Mouse (Mus musculus) liver, embryonic 12.5 days (tissue): Measurements from ENCODE around the gene Pcmt1. TPM values are rescaled to one million over a fixed set of nuclear protein-coding genes. Genes with fewer than 3 reads are reported as not detected.
"Not testable (repeated sequence)": the region's sequence is repeated elsewhere in the genome, so short reads cannot be mapped to it uniquely, and the experiment has no call there.

Experiments used
- ATAC-seq: fragments of 200-750 bp; cut with Nextera tagmentation; 2 replicates; pipeline ENCODE4 v1.8.0; 2017; ENCODE audit warnings: moderate number of reproducible peaks, mild to moderate bottlenecking, moderate library complexity
- H3K27ac ChIP-seq: fragments of 300-500 bp; sonication (generic); 2 replicates; pipeline ENCODE4 v1.5.1; 2016; ENCODE audit warnings: mild to moderate bottlenecking
- H3K27me3 ChIP-seq: fragments of 300-500 bp; sonication (generic); replicated peaks from 2 replicates; pipeline ENCODE4 v1.6.1; 2016; ENCODE audit warnings: mild to moderate bottlenecking, moderate library complexity
- H3K36me3 ChIP-seq: fragments of 300-500 bp; sonication (generic); 2 replicates; pipeline ENCODE4 v1.6.1; 2016; ENCODE audit warnings: mild to moderate bottlenecking, moderate library complexity
- H3K4me1 ChIP-seq: fragments of 300-500 bp; sonication (generic); 2 replicates; pipeline ENCODE4 v1.6.1; 2016
- H3K4me2 ChIP-seq: fragments of 300-500 bp; sonication (generic); 2 replicates; pipeline ENCODE4 v1.6.1; 2016; ENCODE audit warnings: mild to moderate bottlenecking, moderate library complexity
- H3K4me3 ChIP-seq: fragments of 300-500 bp; sonication (generic); 2 replicates; pipeline ENCODE4 v1.5.1; 2016; ENCODE audit warnings: mild to moderate bottlenecking, moderate library complexity
- H3K9ac ChIP-seq: fragments of 300-500 bp; sonication (generic); 2 replicates; pipeline ENCODE4 v1.6.1; 2016; ENCODE audit warnings: mild to moderate bottlenecking, moderate library complexity
- H3K9me3 ChIP-seq: fragments of 300-500 bp; sonication (generic); replicated peaks from 2 replicates; pipeline ENCODE4 v1.6.1; 2016; ENCODE audit warnings: mild to moderate bottlenecking, moderate library complexity
- WGBS: fragments of 180-500 bp; shearing (Covaris S2); methylation state at CpG from one replicate; pipeline ENCODE4 v1.1.7; 2016; ENCODE audit not compliant: insufficient replicate concordance; 5-methylcytosine and 5-hydroxymethylcytosine counted together
- polyA plus RNA-seq: library from polyadenylated mRNA; unstranded; fragments of >200 nt; fragmentation: Nextera tagmentation; extraction: Ambion mirVana; gene quantifications from 2 replicates; pipeline ENCODE4 v1.2.1, GENCODE M21; 2016

Pcmt1 gene
- polyA plus RNA-seq, 1 experiment from 2014 or later, result 121 TPM

DNA sequence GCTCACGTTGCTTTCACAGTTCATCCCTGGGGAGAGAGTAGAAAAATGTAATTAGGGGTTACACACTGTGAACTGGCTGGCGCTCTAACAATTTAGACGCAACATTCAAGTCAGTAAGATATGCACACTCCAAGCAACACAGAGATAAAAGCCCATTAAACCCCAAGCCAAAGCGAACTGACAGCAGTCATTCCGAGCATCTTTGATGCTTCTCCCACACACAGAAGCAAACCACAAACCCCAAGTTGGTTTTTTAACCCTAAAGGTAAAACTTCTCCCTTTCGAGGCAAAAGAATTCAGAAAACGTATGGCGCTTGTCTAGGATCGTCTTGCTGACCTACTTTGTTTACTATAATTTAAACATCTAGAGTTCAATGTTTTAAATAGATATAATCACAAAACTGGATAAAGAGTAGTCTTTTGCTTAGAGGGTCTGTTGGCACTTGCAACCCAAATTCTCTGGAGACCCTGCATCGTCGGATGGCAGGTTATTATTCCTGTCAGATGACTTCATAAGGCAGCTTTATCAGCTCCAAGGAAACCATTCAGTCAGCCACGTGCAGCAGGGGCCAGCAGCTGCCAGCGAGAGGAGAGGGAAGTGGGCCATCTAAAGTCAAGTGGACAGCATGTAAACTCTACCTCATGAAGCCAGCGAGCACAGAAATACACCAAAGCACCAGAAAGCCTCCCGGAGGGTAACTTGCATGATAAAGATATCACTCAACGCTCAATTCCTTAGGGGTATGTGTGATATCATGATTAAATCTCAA lies 49.8 kb downstream of the Pcmt1 start:
- H3K36me3 ChIP-seq, result peaks cover 54% of the 10 kb centered on the region
- no peak overlapping the region for H3K4me2 ChIP-seq
- H3K9ac ChIP-seq, result no peak overlapping the region
- no peaks in the 10 kb centered on the region for H3K4me1 ChIP-seq
- H3K27ac ChIP-seq, result no peak overlapping the region
- WGBS, result 75% methylated on average over 16 of the region's 16 CpGs
- no peak overlapping the region for H3K4me3 ChIP-seq
- H3K27me3 ChIP-seq, result no peaks in the 10 kb centered on the region
- no peaks in the 10 kb centered on the region for H3K9me3 ChIP-seq
- ATAC-seq, result no peak

DNA sequence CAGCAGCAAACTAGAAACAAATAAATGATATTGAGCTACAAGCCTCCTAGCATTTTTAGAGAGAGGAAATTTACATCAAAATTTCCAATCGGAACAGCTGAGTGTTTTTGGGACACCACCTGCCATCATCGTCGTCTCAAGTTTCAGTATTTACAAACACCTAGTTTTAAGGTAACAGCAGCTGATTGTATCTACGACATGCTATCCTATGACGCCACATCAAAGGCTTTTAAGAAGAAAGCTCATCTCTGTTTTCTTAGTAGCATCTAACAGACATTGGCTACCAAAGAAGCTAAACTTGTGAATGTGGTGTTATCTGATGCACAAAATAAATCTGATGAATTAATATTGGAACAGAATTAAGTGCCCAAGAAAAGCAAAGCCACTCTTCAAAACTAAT lies 50.6 kb downstream of the Pcmt1 start:
- no peak for ATAC-seq
- 88% methylated on average over 5 of the region's 5 CpGs for WGBS
- no peaks in the 10 kb centered on the region for H3K4me1 ChIP-seq
- peaks cover 54% of the 10 kb centered on the region for H3K36me3 ChIP-seq
- H3K27me3 ChIP-seq, result no peaks in the 10 kb centered on the region
- H3K4me3 ChIP-seq, result no peak overlapping the region
- H3K9ac ChIP-seq, result no peak overlapping the region
- no peak overlapping the region for H3K4me2 ChIP-seq
- H3K27ac ChIP-seq, result no peak overlapping the region
- no peaks in the 10 kb centered on the region for H3K9me3 ChIP-seq

- Histone ChIP-seq H3K36me3 (peaks cover 54% of the 10 kb centered on the region), H3K4me1 (no peaks in the 10 kb centered on the region; the same call in 1 of the 2 replicates), H3K9ac (no peak overlapping the region), H3K4me2 (no peak overlapping the region), H3K27me3 (no peaks in the 10 kb centered on the region), H3K4me3 (no peak overlapping the region), H3K27ac (no peak overlapping the region), H3K9me3 (no peaks in the 10 kb centered on the region)
- no peak for ATAC-seq
- WGBS, result 81% methylated on average over 4 of the region's 4 CpGs
Measured at GRCm38 (mm10) chr10:7629092-7629491, 51.8 kb downstream of the Pcmt1 start.

- H3K4me3 ChIP-seq, result no peak overlapping the region
- H3K27ac ChIP-seq, result no peak overlapping the region
- H3K9ac ChIP-seq, result no peak overlapping the region
- peaks cover 13% of the 10 kb centered on the region for H3K36me3 ChIP-seq
- 87% methylated on average over 3 of the region's 3 CpGs for WGBS
- H3K4me1 ChIP-seq, result no peaks in the 10 kb centered on the region; the same call in 1 of the 2 replicates
- H3K9me3 ChIP-seq, result no peaks in the 10 kb centered on the region
- H3K27me3 ChIP-seq, result no peaks in the 10 kb centered on the region
- no peak for ATAC-seq
- no peak overlapping the region for H3K4me2 ChIP-seq
Measured at GRCm38 (mm10) chr10:7623861-7624518, 56.9 kb downstream of the Pcmt1 start.

GRCm38 (mm10) chr10:7622378-7622777 lies 58.6 kb downstream of the Pcmt1 start:
- Histone ChIP-seq H3K4me2 (no peak overlapping the region), H3K9me3 (no peaks in the 10 kb centered on the region), H3K4me3 (no peak overlapping the region), H3K27ac (no peak overlapping the region), H3K27me3 (no peaks in the 10 kb centered on the region), H3K36me3 (no peaks in the 10 kb centered on the region), H3K9ac (no peak overlapping the region), H3K4me1 (no peaks in the 10 kb centered on the region; the same call in 1 of the 2 replicates)
- WGBS, result 82% methylated on average over 3 of the region's 3 CpGs
- ATAC-seq, result no peak

DNA sequence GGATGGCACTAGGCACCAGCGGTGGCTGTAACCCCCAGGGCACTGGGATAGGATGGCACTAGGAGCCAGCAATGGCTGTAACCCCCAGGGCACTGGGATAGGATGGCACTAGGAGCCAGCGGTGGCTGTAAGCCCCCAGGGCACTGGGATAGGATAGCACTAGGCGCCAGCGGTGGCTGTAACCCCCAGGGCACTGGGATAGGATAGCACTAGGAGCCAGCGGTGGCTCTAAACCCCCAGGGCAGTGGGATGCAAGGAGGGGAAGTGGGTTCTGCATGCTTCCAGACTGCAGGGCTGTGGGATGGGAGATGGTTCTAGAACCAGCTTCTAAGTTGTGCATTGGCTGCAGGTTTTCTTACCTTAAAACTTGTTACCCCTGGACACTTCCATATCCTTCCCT lies 60.2 kb downstream of the Pcmt1 start:
- H3K4me3 ChIP-seq, result no peak overlapping the region
- no peak for ATAC-seq
- no peaks in the 10 kb centered on the region; the same call in 1 of the 2 replicates for H3K4me1 ChIP-seq
- H3K27ac ChIP-seq, result no peak overlapping the region
- H3K27me3 ChIP-seq, result no peaks in the 10 kb centered on the region
- 77% methylated on average over 5 of the region's 5 CpGs for WGBS
- no peaks in the 10 kb centered on the region for H3K9me3 ChIP-seq
- H3K36me3 ChIP-seq, result no peaks in the 10 kb centered on the region
- no peak overlapping the region for H3K4me2 ChIP-seq
- H3K9ac ChIP-seq, result no peak overlapping the region

GRCm38 (mm10) chr10:7619821-7620241 lies 61.1 kb downstream of the Pcmt1 start:
- H3K27me3 ChIP-seq, result no peaks in the 10 kb centered on the region

GRCm38 (mm10) chr10:7617556-7617955 lies 63.4 kb downstream of the Pcmt1 start:
- H3K27me3 ChIP-seq, H3K9ac ChIP-seq, H3K4me2 ChIP-seq, H3K4me3 ChIP-seq, H3K27ac ChIP-seq, ATAC-seq, H3K4me1 ChIP-seq, H3K9me3 ChIP-seq, H3K36me3 ChIP-seq: not testable (repeated sequence)
- 64% methylated on average over 3 of the region's 3 CpGs for whole genome bisulfite sequencing

More at GRCm38 (mm10) chr10:7619821-7620241, 61.1 kb downstream of the Pcmt1 start:
- Histone ChIP-seq H3K9me3 (no peaks in the 10 kb centered on the region), H3K4me3 (no peak overlapping the region), H3K27ac (no peak overlapping the region), H3K4me1 (no peaks in the 10 kb centered on the region; the same call in 1 of the 2 replicates), H3K4me2 (no peak overlapping the region), H3K36me3 (no peaks in the 10 kb centered on the region), H3K9ac (no peak overlapping the region)
- WGBS, result 92% methylated on average over 5 of the region's 5 CpGs
- ATAC-seq, result no peak

DNA sequence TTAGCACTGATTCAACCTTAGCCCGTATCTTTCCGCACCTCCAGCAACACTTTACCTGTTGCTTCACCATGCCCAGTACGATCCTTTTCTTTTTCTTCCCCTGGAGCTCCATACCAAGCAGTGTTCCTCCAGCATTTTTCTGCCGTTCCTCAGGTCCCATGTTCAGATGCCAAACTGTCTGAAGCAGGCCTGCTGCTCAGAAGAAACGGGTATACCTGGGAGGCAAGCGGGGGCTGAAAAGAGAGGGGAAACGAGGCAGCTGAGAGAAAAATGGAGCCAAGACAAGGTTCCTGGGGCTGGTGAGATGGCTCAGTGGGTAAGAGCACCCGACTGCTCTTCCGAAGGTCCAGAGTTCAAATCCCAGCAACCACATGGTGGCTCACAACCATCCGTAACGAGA lies 63.8 kb downstream of the Pcmt1 start:
- H3K27me3 ChIP-seq, H3K4me3 ChIP-seq, H3K9me3 ChIP-seq, H3K4me2 ChIP-seq, H3K9ac ChIP-seq, H3K4me1 ChIP-seq, ATAC-seq, H3K36me3 ChIP-seq, H3K27ac ChIP-seq: not testable (repeated sequence)
- 77% methylated on average over 9 of the region's 11 CpGs for WGBS

GRCm38 (mm10) chr10:7614834-7615233 lies 66.1 kb downstream of the Pcmt1 start:
- 83% methylated on average over 8 of the region's 8 CpGs for WGBS
- no peak overlapping the region for H3K9ac ChIP-seq
- H3K9me3 ChIP-seq, result no peaks in the 10 kb centered on the region
- ATAC-seq, result no peak
- H3K27ac ChIP-seq, result no peak overlapping the region
- H3K27me3 ChIP-seq, result no peaks in the 10 kb centered on the region
- H3K4me2 ChIP-seq, result no peak overlapping the region
- H3K4me1 ChIP-seq, result no peaks in the 10 kb centered on the region
- no peak overlapping the region for H3K4me3 ChIP-seq
- H3K36me3 ChIP-seq, result no peaks in the 10 kb centered on the region

DNA sequence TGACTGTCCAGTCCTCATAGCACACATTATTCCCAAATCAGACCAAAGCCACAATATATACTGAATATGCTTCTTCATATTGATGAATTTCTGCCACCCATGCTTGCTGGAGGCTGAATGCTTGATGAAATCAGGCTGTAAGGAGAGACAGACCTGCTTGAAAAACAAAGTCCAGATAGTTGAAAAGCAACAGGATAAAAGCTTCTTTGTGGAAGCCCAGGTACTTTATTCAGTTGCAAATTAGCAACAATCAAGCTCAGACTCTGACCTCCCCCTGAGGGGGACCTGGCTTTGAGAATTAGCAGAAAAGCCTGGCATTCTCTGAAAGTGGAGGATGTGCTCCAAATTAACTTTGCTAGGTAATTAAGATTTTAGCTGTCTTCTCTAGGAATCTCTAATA lies 68.7 kb downstream of the Pcmt1 start:
- H3K4me1 ChIP-seq, H3K9me3 ChIP-seq, ATAC-seq, H3K36me3 ChIP-seq, H3K27me3 ChIP-seq, H3K4me2 ChIP-seq, H3K9ac ChIP-seq, H3K27ac ChIP-seq, H3K4me3 ChIP-seq: not testable (repeated sequence)

GRCm38 (mm10) chr10:7611647-7612046 lies 69.3 kb downstream of the Pcmt1 start:
- Histone ChIP-seq H3K4me1 (no peaks in the 10 kb centered on the region), H3K4me2 (no peak overlapping the region), H3K9me3 (no peaks in the 10 kb centered on the region), H3K27ac (no peak overlapping the region), H3K4me3 (no peak overlapping the region), H3K9ac (no peak overlapping the region), H3K27me3 (no peaks in the 10 kb centered on the region), H3K36me3 (no peaks in the 10 kb centered on the region)
- WGBS, result 66% methylated on average over 6 of the region's 6 CpGs
- ATAC-seq, result no peak
